Mouse (Mus musculus) brain, embryonic 18.5 days (tissue): Measurements from ENCODE around the gene Armh2.
"Not testable (repeated sequence)": the region's sequence is repeated elsewhere in the genome, so short reads cannot be mapped to it uniquely, and the experiment has no call there.

Experiments
- DNase-seq: peaks from one replicate; pipeline ENCODE4 v3.0.0-alpha.2; 2012; ENCODE audit warnings: low read depth, low spot score

The Armh2 gene

GRCm38 (mm10) chr13:24757820-24758564 lies 17.0 kb downstream of the Armh2 start:
- DNase-seq = no peak

- no peak for DNase-seq
These were observed 18.4 kb downstream of the Armh2 start for GRCm38 (mm10) chr13:24759451-24759850.

- DNase-seq = no peak
These were observed 19.4 kb downstream of the Armh2 start for GRCm38 (mm10) chr13:24760351-24760870.

- no peak for DNase-seq
These were observed 20.0 kb downstream of the Armh2 start for GRCm38 (mm10) chr13:24761083-24761402.

GRCm38 (mm10) chr13:24761403-24762227 lies 20.6 kb downstream of the Armh2 start, which contains the start of gene Gmnn:
Gene Gmnn (minus strand): TSS chr13:24761923.
- DNase-seq = peak; percentile 55

GRCm38 (mm10) chr13:24762254-24762653 lies 21.2 kb downstream of the Armh2 start:
- no peak for DNase-seq

GRCm38 (mm10) chr13:24767809-24768208 lies 26.8 kb downstream of the Armh2 start:
- not testable (repeated sequence) for DNase-seq

- not testable (repeated sequence) for DNase-seq
These were observed 30.4 kb downstream of the Armh2 start for GRCm38 (mm10) chr13:24771482-24771881.

- no peak for DNase-seq
These were observed 35.3 kb downstream of the Armh2 start for GRCm38 (mm10) chr13:24776146-24776844.

GRCm38 (mm10) chr13:24778026-24778425 lies 37.0 kb downstream of the Armh2 start:
- DNase-seq = no peak

GRCm38 (mm10) chr13:24778706-24779380 lies 37.8 kb downstream of the Armh2 start:
- no peak for DNase-seq

GRCm38 (mm10) chr13:24781916-24782315 lies 40.9 kb downstream of the Armh2 start:
- no peak for DNase-seq

GRCm38 (mm10) chr13:24786014-24786490 lies 45.0 kb downstream of the Armh2 start:
- DNase-seq = no peak

- no peak for DNase-seq
These were observed 46.4 kb downstream of the Armh2 start for GRCm38 (mm10) chr13:24787477-24787876.

- no peak for DNase-seq
These were observed 50.3 kb downstream of the Armh2 start for GRCm38 (mm10) chr13:24791349-24791748.

- DNase-seq = no peak
These were observed 51.5 kb downstream of the Armh2 start for GRCm38 (mm10) chr13:24792411-24793045.
